Mouse (Mus musculus) ES-E14 (cell line): ENCODE measurements around the gene H3f3b.

Source experiments
- HCFC1 ChIP-seq: IDR thresholded peaks from 2 replicates; pipeline ENCODE4 v1.6.1; 2012; ENCODE audit warnings: low read length, inconsistent platforms, borderline replicate concordance; ENCODE audit not compliant: insufficient read depth
- ZC3H11A ChIP-seq: IDR thresholded peaks from 2 replicates; pipeline ENCODE4 v1.6.1; 2012; ENCODE audit warnings: low read depth, mild to moderate bottlenecking, inconsistent platforms, low read length, borderline replicate concordance

- no peak for TF ChIP-seq HCFC1
- no peak for TF ChIP-seq ZC3H11A
These were observed 38.1 kb downstream of the H3f3b start for GRCm38 (mm10) chr11:115989686-115990085.
